Mouse (Mus musculus): ENCODE measurements around the gene Gas2l1. TPM values are rescaled to one million over a fixed set of nuclear protein-coding genes. Genes with fewer than 3 reads are reported as not detected.

Gene Gas2l1
- polyA plus RNA-seq, 1 experiment from 2014 or later: 21.5 TPM

Small RNAs within 50 kb of the gene (microRNA-seq; reads per million reads assigned to microRNA genes)
- not detected for gene Gm47296

Other genes with a start within 250 kb of the Gas2l1 start
- gene Nf2, start 215.8 kb downstream of the Gas2l1 start, polyA plus RNA-seq (2015; fragmentation: Nextera tagmentation; extraction: Ambion mirVana): 67.2 and 67.3 TPM in 2 replicates
- gene Nipsnap1, start 191.4 kb downstream of the Gas2l1 start, polyA plus RNA-seq (2015; fragmentation: Nextera tagmentation; extraction: Ambion mirVana): 133 and 140 TPM in 2 replicates
- gene Thoc5, start 170.0 kb downstream of the Gas2l1 start, polyA plus RNA-seq (2015; fragmentation: Nextera tagmentation; extraction: Ambion mirVana): 64.6 and 64.8 TPM in 2 replicates
- gene Nefh, start 117.3 kb downstream of the Gas2l1 start, polyA plus RNA-seq (2015; fragmentation: Nextera tagmentation; extraction: Ambion mirVana): 0.89 and 0.91 TPM in 2 replicates
- 78.5 and 81.4 TPM in 2 replicates for gene Ap1b1, start 78.5 kb downstream of the Gas2l1 start, polyA plus RNA-seq (2015; fragmentation: Nextera tagmentation; extraction: Ambion mirVana)
- gene Rasl10a, start 7.2 kb downstream of the Gas2l1 start, polyA plus RNA-seq (2015; fragmentation: Nextera tagmentation; extraction: Ambion mirVana): 0.56 and 0.78 TPM in 2 replicates
- 29.5 and 31.6 TPM in 2 replicates for gene Rhbdd3, start 33.6 kb upstream of the Gas2l1 start, polyA plus RNA-seq (2015; fragmentation: Nextera tagmentation; extraction: Ambion mirVana)
- 762 and 793 TPM in 2 replicates for gene Ewsr1, start 33.9 kb upstream of the Gas2l1 start, polyA plus RNA-seq (2015; fragmentation: Nextera tagmentation; extraction: Ambion mirVana)
- gene Emid1, start 86.9 kb upstream of the Gas2l1 start, polyA plus RNA-seq (2015; fragmentation: Nextera tagmentation; extraction: Ambion mirVana): 22.4 and 23.4 TPM in 2 replicates
- 5.4 and 6.5 TPM in 2 replicates for gene Kremen1, start 196.2 kb upstream of the Gas2l1 start, polyA plus RNA-seq (2015; fragmentation: Nextera tagmentation; extraction: Ambion mirVana)

Data from forebrain, embryonic 15.5 days (tissue).